Mouse (Mus musculus): ENCODE data around the gene Ankrd31. TPM values are rescaled to one million over a fixed set of nuclear protein-coding genes. Genes with fewer than 3 reads are reported as not detected.

The Ankrd31 gene
- polyA plus RNA-seq, 1 experiment from 2014 or later: not detected

DNA sequence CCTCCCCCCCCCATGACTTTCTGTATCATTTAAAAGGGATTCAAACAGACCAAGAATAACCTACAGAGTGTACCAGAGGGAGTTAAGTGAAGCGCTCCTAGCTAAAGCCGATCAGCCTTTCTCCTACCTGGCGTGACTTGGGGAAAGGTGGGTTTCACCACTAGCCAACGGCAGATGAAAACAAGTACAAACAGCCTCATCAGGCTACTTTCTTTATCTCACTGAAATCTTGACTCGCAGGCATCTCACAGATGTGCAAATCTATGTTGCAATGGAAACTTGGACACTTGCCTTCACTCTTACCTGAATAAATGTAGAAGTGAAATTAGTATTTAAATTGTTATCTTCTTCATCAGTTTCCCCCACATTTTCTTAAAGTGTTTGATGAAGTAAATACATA, 18.9 kb upstream of the Ankrd31 start:
- 90% methylated on average over 5 of the region's 5 CpGs for WGBS
- H3K36me3 ChIP-seq (ENCODE audit: control insufficient read depth, insufficient read depth, low read length): no peaks in the 10 kb centered on the region
- no peaks in the 10 kb centered on the region for H3K9me3 ChIP-seq (ENCODE audit: control insufficient read depth, low read length)
- H3K4me2 ChIP-seq (ENCODE audit: low read length): no peak overlapping the region
- ATAC-seq (ENCODE audit: insufficient number of reproducible peaks, insufficient read depth, low FRiP score, low read depth): no peak
- H3K4me1 ChIP-seq (ENCODE audit: control insufficient read depth in 2 of 2, insufficient read depth in 2 of 2, low read length in 2 of 2): no peaks in the 10 kb centered on the region
- no peak overlapping the region for H3K4me3 ChIP-seq (ENCODE audit: control insufficient read depth in 1 of 2, insufficient read depth in 1 of 2, low read depth in 1 of 2, low read length in 2 of 2)
- H3K9ac ChIP-seq (ENCODE audit: low read length): no peak overlapping the region
- H3K27ac ChIP-seq (replicated peaks in 1 of 2; ENCODE audit: control insufficient read depth in 1 of 2, insufficient read depth in 1 of 2, low read depth in 2 of 2, low read length in 2 of 2): no peak overlapping the region
- no peaks in the 10 kb centered on the region for H3K27me3 ChIP-seq (ENCODE audit: control insufficient read depth, insufficient read depth, low read length)

DNA sequence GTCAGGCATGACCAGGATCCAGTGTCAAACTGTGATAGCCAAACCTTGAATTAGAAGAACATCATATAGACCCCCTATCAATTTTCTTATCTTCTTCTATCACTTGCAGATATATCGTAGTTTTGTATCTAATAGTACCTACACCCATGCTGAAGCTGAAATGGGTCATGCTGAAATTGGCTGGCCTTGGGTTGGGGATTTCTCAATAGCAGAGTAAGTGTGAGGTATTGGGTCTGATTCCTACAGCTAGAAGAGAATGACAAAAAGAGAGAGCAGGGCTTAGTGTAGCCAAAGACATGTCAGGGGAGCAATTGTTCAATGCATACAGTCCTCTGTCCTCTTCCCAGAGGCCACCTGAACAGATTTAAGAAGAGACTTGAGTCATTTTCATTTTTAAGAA, 18.0 kb upstream of the Ankrd31 start:
- no peaks in the 10 kb centered on the region for H3K9me3 ChIP-seq (ENCODE audit: control insufficient read depth, low read length)
- H3K27ac ChIP-seq (replicated peaks in 1 of 2; ENCODE audit: control insufficient read depth in 1 of 2, insufficient read depth in 1 of 2, low read depth in 2 of 2, low read length in 2 of 2): no peak overlapping the region
- no peaks in the 10 kb centered on the region for H3K27me3 ChIP-seq (ENCODE audit: control insufficient read depth, insufficient read depth, low read length)
- ATAC-seq (ENCODE audit: insufficient number of reproducible peaks, insufficient read depth, low FRiP score, low read depth): no peak
- no peak overlapping the region for H3K9ac ChIP-seq (ENCODE audit: low read length)
- H3K4me3 ChIP-seq (ENCODE audit: control insufficient read depth in 1 of 2, insufficient read depth in 1 of 2, low read depth in 1 of 2, low read length in 2 of 2): no peak overlapping the region
- no peaks in the 10 kb centered on the region for H3K36me3 ChIP-seq (ENCODE audit: control insufficient read depth, insufficient read depth, low read length)
- WGBS: 82% methylated on average over 1 of the region's 1 CpGs
- no peaks in the 10 kb centered on the region for H3K4me1 ChIP-seq (ENCODE audit: control insufficient read depth in 2 of 2, insufficient read depth in 2 of 2, low read length in 2 of 2)
- no peak overlapping the region for H3K4me2 ChIP-seq (ENCODE audit: low read length)

DNA sequence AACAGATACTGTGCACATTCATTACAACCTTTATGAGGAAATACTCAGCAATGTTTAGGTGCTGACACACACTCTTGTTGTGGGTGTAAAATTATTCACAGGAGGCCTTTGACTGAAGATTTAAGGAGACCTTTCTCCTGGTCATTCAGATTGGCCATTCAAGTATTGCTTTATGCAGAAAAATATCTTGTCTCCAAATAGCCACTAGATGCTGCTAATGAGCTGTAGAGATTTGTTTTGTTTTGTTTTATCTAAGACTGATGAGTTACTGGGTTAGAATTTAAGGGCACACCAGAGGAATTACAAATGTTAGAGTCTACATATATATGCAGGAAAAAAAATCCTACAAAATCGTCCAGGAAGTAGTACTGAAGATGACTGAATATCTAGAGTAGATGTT, 12.9 kb upstream of the Ankrd31 start:
- no peak overlapping the region for H3K27ac ChIP-seq (replicated peaks in 1 of 2; ENCODE audit: control insufficient read depth in 1 of 2, insufficient read depth in 1 of 2, low read depth in 2 of 2, low read length in 2 of 2)
- no peak overlapping the region for H3K9ac ChIP-seq (ENCODE audit: low read length)
- ATAC-seq (ENCODE audit: insufficient number of reproducible peaks, insufficient read depth, low FRiP score, low read depth): no peak
- H3K4me1 ChIP-seq (ENCODE audit: control insufficient read depth in 2 of 2, insufficient read depth in 2 of 2, low read length in 2 of 2): no peaks in the 10 kb centered on the region
- H3K36me3 ChIP-seq (ENCODE audit: control insufficient read depth, insufficient read depth, low read length): no peaks in the 10 kb centered on the region
- H3K27me3 ChIP-seq (ENCODE audit: control insufficient read depth, insufficient read depth, low read length): no peaks in the 10 kb centered on the region
- H3K9me3 ChIP-seq (ENCODE audit: control insufficient read depth, low read length): no peaks in the 10 kb centered on the region
- no peak overlapping the region for H3K4me3 ChIP-seq (ENCODE audit: control insufficient read depth in 1 of 2, insufficient read depth in 1 of 2, low read depth in 1 of 2, low read length in 2 of 2)
- H3K4me2 ChIP-seq (ENCODE audit: low read length): no peak overlapping the region
- WGBS: 42% methylated on average over 1 of the region's 1 CpGs

DNA sequence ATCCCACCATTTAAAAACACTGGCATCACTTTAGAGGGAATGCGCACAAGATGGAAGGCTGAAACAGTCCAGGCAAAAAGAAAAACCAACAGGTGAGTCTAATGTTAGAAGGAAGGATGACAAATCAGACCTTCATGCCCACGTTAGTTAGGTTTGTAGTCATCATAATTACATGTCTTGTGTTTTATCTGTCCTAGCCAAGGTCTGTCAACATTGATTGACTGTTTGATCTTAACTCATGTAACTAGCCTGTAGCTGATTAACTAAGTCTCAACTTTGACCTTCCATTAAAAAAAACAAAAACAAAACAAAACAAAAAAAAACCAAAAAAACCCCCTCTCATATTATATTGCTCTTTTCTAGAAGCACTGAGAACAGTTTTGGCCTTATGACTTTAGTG, 7.9 kb upstream of the Ankrd31 start:
- H3K27ac ChIP-seq (replicated peaks in 1 of 2; ENCODE audit: control insufficient read depth in 1 of 2, insufficient read depth in 1 of 2, low read depth in 2 of 2, low read length in 2 of 2): no peak overlapping the region
- WGBS: 86% methylated on average over 2 of the region's 2 CpGs
- no peaks in the 10 kb centered on the region for H3K9me3 ChIP-seq (ENCODE audit: control insufficient read depth, low read length)
- no peak overlapping the region for H3K4me2 ChIP-seq (ENCODE audit: low read length)
- no peak for ATAC-seq (ENCODE audit: insufficient number of reproducible peaks, insufficient read depth, low FRiP score, low read depth)
- H3K4me3 ChIP-seq (ENCODE audit: control insufficient read depth in 1 of 2, insufficient read depth in 1 of 2, low read depth in 1 of 2, low read length in 2 of 2): no peak overlapping the region
- no peaks in the 10 kb centered on the region for H3K4me1 ChIP-seq (ENCODE audit: control insufficient read depth in 2 of 2, insufficient read depth in 2 of 2, low read length in 2 of 2)
- H3K36me3 ChIP-seq (ENCODE audit: control insufficient read depth, insufficient read depth, low read length): no peaks in the 10 kb centered on the region
- H3K27me3 ChIP-seq (ENCODE audit: control insufficient read depth, insufficient read depth, low read length): no peaks in the 10 kb centered on the region
- no peak overlapping the region for H3K9ac ChIP-seq (ENCODE audit: low read length)

DNA sequence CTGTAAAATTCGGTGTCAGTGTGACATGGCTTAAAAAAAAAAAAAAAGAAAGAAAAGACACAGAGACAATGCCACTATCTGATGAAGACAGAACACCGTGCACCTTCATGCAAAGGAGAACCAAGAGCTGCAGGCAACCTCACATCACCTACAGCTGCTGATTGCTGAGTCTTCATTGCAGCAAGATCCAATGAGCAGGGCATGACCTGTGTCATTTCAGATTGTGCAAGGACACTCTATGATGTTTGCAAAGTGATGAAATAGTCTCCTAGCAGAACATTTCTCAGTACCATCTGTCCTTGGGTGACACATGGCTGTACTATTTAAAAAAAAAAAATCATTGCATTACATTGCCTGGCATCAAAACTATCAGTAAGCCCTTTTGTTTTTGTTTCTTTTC, 5.2 kb upstream of the Ankrd31 start:
- Histone ChIP-seq H3K27ac (replicated peaks in 1 of 2; ENCODE audit: control insufficient read depth in 1 of 2, insufficient read depth in 1 of 2, low read depth in 2 of 2, low read length in 2 of 2) (no peak overlapping the region), H3K36me3 (ENCODE audit: control insufficient read depth, insufficient read depth, low read length) (no peaks in the 10 kb centered on the region), H3K9ac (ENCODE audit: low read length) (no peak overlapping the region), H3K9me3 (ENCODE audit: control insufficient read depth, low read length) (no peaks in the 10 kb centered on the region), H3K4me3 (ENCODE audit: control insufficient read depth in 1 of 2, insufficient read depth in 1 of 2, low read depth in 1 of 2, low read length in 2 of 2) (no peak overlapping the region), H3K4me1 (ENCODE audit: control insufficient read depth in 2 of 2, insufficient read depth in 2 of 2, low read length in 2 of 2) (no peaks in the 10 kb centered on the region), H3K4me2 (ENCODE audit: low read length) (no peak overlapping the region), H3K27me3 (ENCODE audit: control insufficient read depth, insufficient read depth, low read length) (no peaks in the 10 kb centered on the region)
- 71% methylated on average over 2 of the region's 2 CpGs for WGBS
- no peak for ATAC-seq (ENCODE audit: insufficient number of reproducible peaks, insufficient read depth, low FRiP score, low read depth)

DNA sequence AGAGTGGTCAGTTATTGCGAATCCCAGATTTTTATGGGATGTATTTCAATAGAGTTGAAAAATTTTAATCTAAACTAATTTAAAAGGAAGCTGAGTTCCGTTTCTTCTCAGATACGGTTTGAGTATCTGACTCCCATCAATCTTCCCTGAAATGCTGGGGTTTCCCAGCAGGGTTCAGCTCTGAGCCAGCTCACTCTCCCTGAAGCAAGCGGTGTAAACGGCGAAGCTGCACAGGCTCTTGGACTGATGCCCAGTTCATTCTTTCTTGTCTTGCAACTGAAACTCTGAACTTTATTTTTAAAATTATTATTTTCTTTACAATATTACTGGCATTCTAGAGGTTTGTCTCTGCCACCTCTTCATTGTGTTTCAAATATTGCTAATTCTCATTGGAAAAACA, 2.0 kb upstream of the Ankrd31 start:
- H3K9ac ChIP-seq (ENCODE audit: low read length): no peak overlapping the region
- no peak overlapping the region for H3K4me3 ChIP-seq (ENCODE audit: control insufficient read depth in 1 of 2, insufficient read depth in 1 of 2, low read depth in 1 of 2, low read length in 2 of 2)
- no peaks in the 10 kb centered on the region for H3K27me3 ChIP-seq (ENCODE audit: control insufficient read depth, insufficient read depth, low read length)
- no peak overlapping the region for H3K27ac ChIP-seq (replicated peaks in 1 of 2; ENCODE audit: control insufficient read depth in 1 of 2, insufficient read depth in 1 of 2, low read depth in 2 of 2, low read length in 2 of 2)
- no peaks in the 10 kb centered on the region for H3K36me3 ChIP-seq (ENCODE audit: control insufficient read depth, insufficient read depth, low read length)
- WGBS: 28% methylated on average over 6 of the region's 6 CpGs
- no peaks in the 10 kb centered on the region for H3K9me3 ChIP-seq (ENCODE audit: control insufficient read depth, low read length)
- no peak for ATAC-seq (ENCODE audit: insufficient number of reproducible peaks, insufficient read depth, low FRiP score, low read depth)
- H3K4me1 ChIP-seq (ENCODE audit: control insufficient read depth in 2 of 2, insufficient read depth in 2 of 2, low read length in 2 of 2): no peaks in the 10 kb centered on the region
- no peak overlapping the region for H3K4me2 ChIP-seq (ENCODE audit: low read length)

DNA sequence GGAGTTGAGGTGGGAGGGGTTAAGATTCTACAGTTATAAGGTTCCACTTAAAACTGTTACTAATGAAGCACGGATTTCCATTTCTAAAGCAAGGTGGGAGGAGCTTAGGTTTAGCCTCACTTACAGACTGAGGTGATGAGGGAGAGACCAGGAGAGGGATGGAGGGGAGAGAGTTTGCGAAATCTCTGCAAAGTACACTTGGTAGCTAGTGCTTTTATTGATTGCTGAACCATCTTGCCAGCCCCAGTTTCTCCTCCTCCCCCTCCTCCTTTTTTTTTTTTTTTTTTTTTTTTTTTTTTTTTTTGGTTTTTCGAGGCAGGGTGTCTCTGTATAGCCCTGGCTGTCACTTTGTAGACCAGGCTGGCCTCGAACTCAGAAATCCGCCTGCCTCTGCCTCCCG, 1.8 kb downstream of the Ankrd31 start:
- H3K27me3 ChIP-seq (ENCODE audit: control insufficient read depth, insufficient read depth, low read length): no peaks in the 10 kb centered on the region
- H3K4me3 ChIP-seq (ENCODE audit: control insufficient read depth in 1 of 2, insufficient read depth in 1 of 2, low read depth in 1 of 2, low read length in 2 of 2): no peak overlapping the region
- WGBS: 79% methylated on average over 6 of the region's 6 CpGs
- H3K36me3 ChIP-seq (ENCODE audit: control insufficient read depth, insufficient read depth, low read length): no peaks in the 10 kb centered on the region
- H3K27ac ChIP-seq (replicated peaks in 1 of 2; ENCODE audit: control insufficient read depth in 1 of 2, insufficient read depth in 1 of 2, low read depth in 2 of 2, low read length in 2 of 2): no peak overlapping the region
- no peak overlapping the region for H3K4me2 ChIP-seq (ENCODE audit: low read length)
- no peaks in the 10 kb centered on the region for H3K4me1 ChIP-seq (ENCODE audit: control insufficient read depth in 2 of 2, insufficient read depth in 2 of 2, low read length in 2 of 2)
- no peaks in the 10 kb centered on the region for H3K9me3 ChIP-seq (ENCODE audit: control insufficient read depth, low read length)
- no peak for ATAC-seq (ENCODE audit: insufficient number of reproducible peaks, insufficient read depth, low FRiP score, low read depth)
- no peak overlapping the region for H3K9ac ChIP-seq (ENCODE audit: low read length)

DNA sequence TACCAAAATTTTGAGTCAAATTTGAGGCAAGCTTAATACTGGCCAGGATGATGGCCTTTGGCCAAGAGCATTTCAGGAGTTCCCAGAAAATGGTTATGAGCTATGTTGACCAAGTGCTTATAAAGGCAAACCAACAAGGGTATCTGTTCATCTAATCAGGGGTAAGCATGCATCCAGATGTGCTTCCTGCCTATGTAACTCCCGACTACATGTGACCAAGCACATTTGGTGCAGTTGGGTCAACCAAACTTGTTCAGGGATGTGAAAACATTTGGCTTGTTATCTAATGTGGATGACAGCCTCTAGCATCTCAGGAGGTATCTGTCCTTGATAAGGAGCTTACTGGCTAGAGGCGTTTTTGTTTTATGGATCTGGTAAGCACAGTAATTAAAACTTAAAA, 12.8 kb downstream of the Ankrd31 start:
- Histone ChIP-seq H3K9me3 (ENCODE audit: control insufficient read depth, low read length) (no peaks in the 10 kb centered on the region), H3K9ac (ENCODE audit: low read length) (no peak overlapping the region), H3K27ac (replicated peaks in 1 of 2; ENCODE audit: control insufficient read depth in 1 of 2, insufficient read depth in 1 of 2, low read depth in 2 of 2, low read length in 2 of 2) (no peak overlapping the region), H3K36me3 (ENCODE audit: control insufficient read depth, insufficient read depth, low read length) (no peaks in the 10 kb centered on the region), H3K4me1 (ENCODE audit: control insufficient read depth in 2 of 2, insufficient read depth in 2 of 2, low read length in 2 of 2) (no peaks in the 10 kb centered on the region), H3K4me2 (ENCODE audit: low read length) (no peak overlapping the region), H3K27me3 (ENCODE audit: control insufficient read depth, insufficient read depth, low read length) (no peaks in the 10 kb centered on the region), H3K4me3 (ENCODE audit: control insufficient read depth in 1 of 2, insufficient read depth in 1 of 2, low read depth in 1 of 2, low read length in 2 of 2) (no peak overlapping the region)
- ATAC-seq (ENCODE audit: insufficient number of reproducible peaks, insufficient read depth, low FRiP score, low read depth): no peak
- 53% methylated on average over 2 of the region's 2 CpGs for WGBS

Measured in heart, embryonic 14.5 days (tissue).